Mouse (Mus musculus): ENCODE data around the gene Unc13a.

- TF ChIP-seq CTCF (IDR thresholded peaks at IDR 0.05; ENCODE audit: low read depth, low read length) (no peak), GATA1 (IDR thresholded peaks at IDR 0.05; ENCODE audit: borderline replicate concordance, low read length) (no peak), GATA2 (IDR thresholded peaks at IDR 0.05; ENCODE audit: borderline replicate concordance, low read depth, low read length) (no peak), TAL1 (conservative IDR thresholded peaks at IDR 0.05; ENCODE audit: low read depth, low read length) (no peak), POLR2AphosphoS5 (IDR thresholded peaks at IDR 0.05; ENCODE audit: insufficient replicate concordance, low read depth, low read length) (no peak)
Observed at GRCm38 (mm10) chr8:71592374-71593170, 79.0 kb downstream of the Unc13a start.
